Mouse (Mus musculus): ENCODE measurements around the gene Nod1. TPM values are rescaled to one million over a fixed set of nuclear protein-coding genes. Genes with fewer than 3 reads are reported as not detected.

The Nod1 gene
- polyA plus RNA-seq, 1 experiment: 0.03 TPM

DNA sequence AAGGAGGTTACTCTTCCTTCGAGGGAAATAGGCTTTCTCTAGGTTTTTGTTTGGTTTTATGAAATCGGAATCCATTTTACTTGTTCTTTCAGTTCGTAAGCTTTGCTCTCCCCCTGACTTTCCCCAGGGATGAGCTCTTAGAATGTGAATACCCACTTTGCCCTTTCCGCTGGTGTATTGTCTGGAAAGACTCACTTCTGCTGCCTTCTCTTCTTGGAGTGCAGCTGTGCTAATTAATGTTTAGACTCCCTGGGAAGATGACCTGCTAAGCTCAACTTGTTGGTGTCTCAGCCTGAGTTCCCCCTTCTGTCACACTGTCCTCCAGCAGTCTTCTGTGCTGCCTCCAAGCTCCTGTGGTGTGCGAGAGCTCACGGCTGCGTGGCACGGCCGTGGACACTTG, 82.2 kb downstream of the Nod1 start:
- no peaks in the 10 kb centered on the region for H3K27me3 ChIP-seq (ENCODE audit: control insufficient read depth)
- H3K9me3 ChIP-seq (ENCODE audit: control insufficient read depth, low read length): no peaks in the 10 kb centered on the region
- peaks cover 4% of the 10 kb centered on the region for H3K36me3 ChIP-seq (ENCODE audit: control insufficient read depth)
- H3K4me3 ChIP-seq (replicated peaks): no peak overlapping the region
- H3K4me1 ChIP-seq (ENCODE audit: control insufficient read depth): no peaks in the 10 kb centered on the region
- no peak for TF ChIP-seq TAL1 (IDR thresholded peaks at IDR 0.05; ENCODE audit: low read length)
- TF ChIP-seq GATA1 (IDR thresholded peaks at IDR 0.05; ENCODE audit: low read length): no peak

DNA sequence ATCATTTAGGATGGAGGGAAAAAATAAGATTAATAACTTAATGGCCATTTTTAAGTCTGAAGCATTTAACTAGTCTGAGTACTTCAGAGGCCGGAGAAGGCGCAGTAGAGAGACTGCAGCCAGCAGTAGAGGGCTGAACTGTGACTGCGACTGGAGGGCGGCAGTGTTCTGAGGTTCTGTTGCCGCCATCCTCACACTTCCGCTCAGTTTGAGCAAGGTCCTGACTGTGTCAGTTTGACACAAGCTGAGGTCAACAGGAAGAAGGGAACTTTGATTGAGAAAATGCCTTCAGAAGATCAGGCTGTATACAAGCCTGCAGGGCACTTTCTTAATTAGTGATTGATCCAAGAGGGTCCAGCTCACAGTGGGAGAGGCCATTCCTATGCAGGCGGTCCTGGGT, 86.2 kb downstream of the Nod1 start:
- H3K4me3 ChIP-seq (replicated peaks): no peak overlapping the region
- H3K27me3 ChIP-seq (ENCODE audit: control insufficient read depth): no peaks in the 10 kb centered on the region
- H3K36me3 ChIP-seq (ENCODE audit: control insufficient read depth): peaks cover 4% of the 10 kb centered on the region
- no peaks in the 10 kb centered on the region for H3K9me3 ChIP-seq (ENCODE audit: control insufficient read depth, low read length)
- no peak for TF ChIP-seq GATA1 (IDR thresholded peaks at IDR 0.05; ENCODE audit: low read length)
- no peak for TF ChIP-seq TAL1 (IDR thresholded peaks at IDR 0.05; ENCODE audit: low read length)
- no peaks in the 10 kb centered on the region for H3K4me1 ChIP-seq (ENCODE audit: control insufficient read depth)

DNA sequence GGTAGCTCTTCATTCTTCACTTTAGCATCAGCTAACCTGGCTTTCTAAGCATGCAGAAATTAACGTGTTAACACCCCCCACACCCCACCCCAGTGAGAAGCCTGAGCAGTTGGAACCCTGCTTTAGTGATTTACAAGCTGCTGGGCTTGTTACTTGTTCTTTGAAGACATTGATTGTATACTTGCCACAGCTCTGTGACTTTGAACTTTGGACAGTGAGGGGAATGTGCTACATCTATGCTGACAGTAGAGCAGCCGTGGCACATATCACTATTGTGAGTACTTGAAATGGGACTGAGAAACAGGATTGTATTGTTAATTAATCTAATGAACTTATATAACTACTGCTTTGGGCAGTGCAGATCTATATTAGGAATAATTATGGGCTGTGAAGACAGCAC, 89.0 kb downstream of the Nod1 start:
- no peak for TF ChIP-seq TAL1 (IDR thresholded peaks at IDR 0.05; ENCODE audit: low read length)
- no peak for TF ChIP-seq GATA1 (IDR thresholded peaks at IDR 0.05; ENCODE audit: low read length)
- Histone ChIP-seq H3K9me3 (ENCODE audit: control insufficient read depth, low read length) (no peaks in the 10 kb centered on the region), H3K27me3 (ENCODE audit: control insufficient read depth) (no peaks in the 10 kb centered on the region), H3K4me3 (replicated peaks) (no peak overlapping the region), H3K36me3 (ENCODE audit: control insufficient read depth) (peaks cover 2% of the 10 kb centered on the region; the same call in 1 of the 2 replicates), H3K4me1 (ENCODE audit: control insufficient read depth) (no peaks in the 10 kb centered on the region)

DNA sequence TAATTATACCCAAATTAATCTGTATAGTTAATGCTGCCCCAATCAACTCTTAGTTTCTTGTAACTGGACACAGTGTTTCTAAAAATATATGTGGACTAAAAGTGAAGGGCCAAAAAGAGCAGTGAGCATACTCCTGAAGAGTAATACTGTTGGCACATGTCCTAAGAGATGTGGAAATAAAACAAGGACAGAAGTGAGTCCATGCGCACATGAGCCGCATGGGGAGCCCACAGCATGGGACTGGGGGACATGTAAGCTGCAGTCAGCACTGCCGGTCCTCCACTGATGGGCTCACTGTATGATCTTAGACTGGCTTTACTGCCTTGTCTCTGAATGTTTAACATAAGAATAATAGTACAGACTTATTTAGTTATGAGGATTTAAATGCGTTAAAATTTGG, 92.3 kb downstream of the Nod1 start:
- Histone ChIP-seq H3K9me3 (ENCODE audit: control insufficient read depth, low read length) (no peaks in the 10 kb centered on the region), H3K36me3 (ENCODE audit: control insufficient read depth) (peaks cover 2% of the 10 kb centered on the region; the same call in 1 of the 2 replicates), H3K4me1 (ENCODE audit: control insufficient read depth) (peaks cover 3% of the 10 kb centered on the region), H3K27me3 (ENCODE audit: control insufficient read depth) (no peaks in the 10 kb centered on the region), H3K4me3 (replicated peaks) (no peak overlapping the region)
- TF ChIP-seq TAL1 (IDR thresholded peaks at IDR 0.05; ENCODE audit: low read length): no peak
- no peak for TF ChIP-seq GATA1 (IDR thresholded peaks at IDR 0.05; ENCODE audit: low read length)

DNA sequence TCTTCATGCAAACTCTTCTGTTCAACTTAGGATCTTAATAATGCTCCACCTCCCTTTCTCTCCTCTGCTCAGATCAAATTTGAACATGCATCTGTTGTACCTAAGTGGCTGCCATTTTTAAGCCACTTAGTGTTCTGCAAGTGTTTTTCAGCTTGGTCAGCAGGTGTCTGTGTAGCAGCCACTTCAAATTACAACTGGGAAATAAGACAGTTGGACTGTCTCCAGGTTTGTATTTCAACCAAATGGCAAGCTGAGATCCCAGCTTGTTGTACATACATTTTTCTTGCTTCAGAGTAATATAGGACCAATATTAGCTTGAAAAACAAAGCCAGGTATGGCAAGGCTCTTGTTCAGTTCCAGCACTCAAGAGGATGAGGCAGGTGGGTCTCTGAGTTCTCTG, 93.9 kb downstream of the Nod1 start:
- peaks cover 2% of the 10 kb centered on the region; the same call in 1 of the 2 replicates for H3K36me3 ChIP-seq (ENCODE audit: control insufficient read depth)
- no peaks in the 10 kb centered on the region for H3K9me3 ChIP-seq (ENCODE audit: control insufficient read depth, low read length)
- no peak for TF ChIP-seq GATA1 (IDR thresholded peaks at IDR 0.05; ENCODE audit: low read length)
- no peak for TF ChIP-seq TAL1 (IDR thresholded peaks at IDR 0.05; ENCODE audit: low read length)
- H3K4me1 ChIP-seq (ENCODE audit: control insufficient read depth): peaks cover 3% of the 10 kb centered on the region
- no peak overlapping the region for H3K4me3 ChIP-seq (replicated peaks)
- no peaks in the 10 kb centered on the region for H3K27me3 ChIP-seq (ENCODE audit: control insufficient read depth)

DNA sequence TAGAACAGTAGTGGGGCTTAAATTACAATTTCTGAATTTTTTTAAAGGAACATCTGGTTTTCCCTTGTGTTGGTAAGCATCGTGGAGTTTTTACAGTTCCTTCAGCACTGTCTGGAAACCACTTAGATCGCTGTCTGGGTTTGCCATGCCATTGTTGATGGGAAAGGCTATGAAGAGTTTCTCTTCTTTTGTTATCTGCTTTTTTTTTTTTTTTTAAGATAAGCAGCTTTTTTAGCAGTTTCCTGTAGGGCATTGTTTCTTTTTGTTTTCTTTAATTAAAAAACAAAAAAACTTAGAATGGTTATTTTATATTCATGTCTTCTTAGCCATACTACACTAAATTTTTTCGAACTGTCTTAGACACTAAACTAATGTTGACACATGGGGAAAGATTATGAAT, 94.8 kb downstream of the Nod1 start:
- no peaks in the 10 kb centered on the region for H3K9me3 ChIP-seq (ENCODE audit: control insufficient read depth, low read length)

DNA sequence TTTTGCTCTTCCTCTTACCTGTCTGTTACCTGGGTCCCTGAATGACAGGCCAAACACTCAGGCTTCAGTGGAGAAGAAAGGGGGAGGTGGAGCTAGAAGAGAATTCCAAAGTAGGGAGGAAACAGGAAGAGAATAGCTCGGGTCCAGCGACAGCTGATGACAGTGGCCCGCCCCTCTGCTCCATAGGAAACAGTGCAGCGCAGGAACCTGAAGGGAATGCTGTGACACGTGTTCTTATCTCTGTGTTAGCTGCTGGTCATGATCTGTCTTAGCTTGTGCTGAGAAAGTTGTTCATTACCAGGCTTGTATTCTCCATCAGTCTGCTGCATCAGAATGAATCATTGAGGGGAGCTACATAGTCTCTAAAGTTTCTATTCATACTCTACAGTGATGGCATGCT, 95.6 kb downstream of the Nod1 start:
- TF ChIP-seq TAL1 (IDR thresholded peaks at IDR 0.05; ENCODE audit: low read length) (no peak), GATA1 (IDR thresholded peaks at IDR 0.05; ENCODE audit: low read length) (no peak)
- H3K27me3 ChIP-seq (ENCODE audit: control insufficient read depth): no peaks in the 10 kb centered on the region
- H3K9me3 ChIP-seq (ENCODE audit: control insufficient read depth, low read length): no peaks in the 10 kb centered on the region
- peaks cover 3% of the 10 kb centered on the region for H3K4me1 ChIP-seq (ENCODE audit: control insufficient read depth)
- peaks cover 2% of the 10 kb centered on the region; the same call in 1 of the 2 replicates for H3K36me3 ChIP-seq (ENCODE audit: control insufficient read depth)
- H3K4me3 ChIP-seq (replicated peaks): no peak overlapping the region

More for the DNA sequence above, 94.8 kb downstream of the Nod1 start:
- Histone ChIP-seq H3K4me1 (ENCODE audit: control insufficient read depth) (peaks cover 3% of the 10 kb centered on the region), H3K27me3 (ENCODE audit: control insufficient read depth) (no peaks in the 10 kb centered on the region), H3K4me3 (replicated peaks) (no peak overlapping the region), H3K36me3 (ENCODE audit: control insufficient read depth) (peaks cover 2% of the 10 kb centered on the region; the same call in 1 of the 2 replicates)
- no peak for TF ChIP-seq TAL1 (IDR thresholded peaks at IDR 0.05; ENCODE audit: low read length)
- no peak for TF ChIP-seq GATA1 (IDR thresholded peaks at IDR 0.05; ENCODE audit: low read length)

Other genes with a start within 250 kb of the Nod1 start
- 0.15 and 0.60 TPM in 2 replicates for gene Znrf2, start 155.7 kb downstream of the Nod1 start, polyA plus RNA-seq (2012)
- gene Ggct, start 20.3 kb upstream of the Nod1 start, polyA plus RNA-seq (2012): 0.01 and 0.19 TPM in 2 replicates
- gene Gars, start 65.4 kb upstream of the Nod1 start, polyA plus RNA-seq (2012): 4.4 and 4.5 TPM in 2 replicates
- not detected in 2 replicates for gene Crhr2, start 160.4 kb upstream of the Nod1 start, polyA plus RNA-seq (2012)
- not detected in 2 replicates for gene Inmt, start 202.4 kb upstream of the Nod1 start, polyA plus RNA-seq (2012)
- gene Mindy4, start 230.8 kb upstream of the Nod1 start, polyA plus RNA-seq (2012): 0.01 TPM in 1 of 2 replicates, not detected in the other